Mouse (Mus musculus) hindbrain, embryonic 16.5 days (tissue): ENCODE data around the gene Podn. TPM values are rescaled to one million over a fixed set of nuclear protein-coding genes. Genes with fewer than 3 reads are reported as not detected.
A peak's percentile ranks its signal among the peaks of the same experiment; 100 is the strongest.

Source experiments
- ATAC-seq: fragments of 200-750 bp; cut with Nextera tagmentation; 2 replicates; pipeline ENCODE4 v1.8.0; 2017; ENCODE audit warnings: moderate TSS enrichment, moderate library complexity
- H3K27ac ChIP-seq: fragments of 300-500 bp; sonication (generic); 2 replicates; pipeline ENCODE4 v1.5.1; 2014; ENCODE audit warnings: low read depth, mild to moderate bottlenecking, control low read depth, low read length, moderate library complexity
- H3K27me3 ChIP-seq: fragments of 300-500 bp; sonication (generic); replicated peaks from 2 replicates; pipeline ENCODE4 v1.6.1; 2014; ENCODE audit warnings: low read length; ENCODE audit not compliant: control insufficient read depth, insufficient read depth
- H3K36me3 ChIP-seq: fragments of 300-500 bp; sonication (generic); 2 replicates; pipeline ENCODE4 v1.6.1; 2014; ENCODE audit warnings: mild to moderate bottlenecking, low read length, moderate library complexity, mixed read lengths; ENCODE audit not compliant: control insufficient read depth, insufficient read depth
- H3K4me1 ChIP-seq: fragments of 300-500 bp; sonication (generic); 2 replicates; pipeline ENCODE4 v1.6.1; 2014; ENCODE audit warnings: low read depth, low read length; ENCODE audit not compliant: control insufficient read depth, insufficient read depth
- H3K4me2 ChIP-seq: fragments of 300-500 bp; sonication (generic); 2 replicates; pipeline ENCODE4 v1.6.1; 2014; ENCODE audit warnings: mild to moderate bottlenecking, low read length, control low read depth, moderate library complexity
- H3K4me3 ChIP-seq: fragments of 300-500 bp; sonication (generic); 2 replicates; pipeline ENCODE4 v1.5.1; 2014; ENCODE audit warnings: mild to moderate bottlenecking, low read length, control low read depth, moderate library complexity
- H3K9ac ChIP-seq: fragments of 300-500 bp; sonication (generic); 2 replicates; pipeline ENCODE4 v1.6.1; 2014; ENCODE audit warnings: low read depth, mild to moderate bottlenecking, control low read depth, low read length, moderate library complexity
- H3K9me3 ChIP-seq: fragments of 300-500 bp; sonication (generic); 2 replicates; pipeline ENCODE4 v1.6.1; 2014; ENCODE audit warnings: mild to moderate bottlenecking, low read length, moderate library complexity; ENCODE audit not compliant: control insufficient read depth
- WGBS: fragments of 180-500 bp; shearing (Covaris S2); extraction: QIAGEN DNeasy Blood & Tissue Kit; methylation state at CpG from one replicate; pipeline ENCODE4 v1.1.7; 2014; 5-methylcytosine and 5-hydroxymethylcytosine counted together
- polyA plus RNA-seq: library from polyadenylated mRNA; unstranded; fragments of >200 nt; fragmentation: Nextera tagmentation; extraction: Ambion mirVana; gene quantifications from 2 replicates; pipeline ENCODE4 v1.2.1, GENCODE M21; 2015

Podn gene
- polyA plus RNA-seq, 1 experiment from 2014 or later = 0.29 TPM

GRCm38 (mm10) chr4:108059601-108060379 is 36.5 kb downstream of the Podn start:
- Histone ChIP-seq H3K9me3 (no peaks in the 10 kb centered on the region), H3K4me3 (no peak overlapping the region), H3K27me3 (no peaks in the 10 kb centered on the region), H3K9ac (no peak overlapping the region), H3K27ac (no peak overlapping the region), H3K4me2 (peak overlapping the region; percentile 10; the same call in 1 of the 2 replicates), H3K36me3 (peaks cover 11% of the 10 kb centered on the region), H3K4me1 (no peaks in the 10 kb centered on the region)
- peak; percentile 37 for ATAC-seq
- WGBS = 51% methylated on average over 19 of the region's 19 CpGs

GRCm38 (mm10) chr4:108058166-108058565 is 38.1 kb downstream of the Podn start:
- no peak overlapping the region for H3K4me2 ChIP-seq
- no peaks in the 10 kb centered on the region for H3K27me3 ChIP-seq
- 84% methylated on average over 10 of the region's 10 CpGs for WGBS
- H3K4me1 ChIP-seq = no peaks in the 10 kb centered on the region
- peaks cover 11% of the 10 kb centered on the region for H3K36me3 ChIP-seq
- H3K27ac ChIP-seq = no peak overlapping the region
- ATAC-seq = no peak
- H3K9me3 ChIP-seq = no peaks in the 10 kb centered on the region
- no peak overlapping the region for H3K9ac ChIP-seq
- no peak overlapping the region for H3K4me3 ChIP-seq

- WGBS = 93% methylated on average over 2 of the region's 2 CpGs
- Histone ChIP-seq H3K9ac (no peak overlapping the region), H3K9me3 (no peaks in the 10 kb centered on the region), H3K4me1 (no peaks in the 10 kb centered on the region), H3K4me3 (no peak overlapping the region), H3K27me3 (no peaks in the 10 kb centered on the region), H3K36me3 (peaks cover 10% of the 10 kb centered on the region), H3K27ac (no peak overlapping the region), H3K4me2 (no peak overlapping the region)
- ATAC-seq = no peak
These were observed 39.0 kb downstream of the Podn start for GRCm38 (mm10) chr4:108057247-108057646.

- no peak overlapping the region for H3K27ac ChIP-seq
- H3K4me1 ChIP-seq = no peaks in the 10 kb centered on the region
- no peaks in the 10 kb centered on the region for H3K9me3 ChIP-seq
- H3K4me3 ChIP-seq = no peak overlapping the region
- peaks cover 9% of the 10 kb centered on the region; the same call in 1 of the 2 replicates for H3K36me3 ChIP-seq
- ATAC-seq = no peak
- H3K27me3 ChIP-seq = no peaks in the 10 kb centered on the region
- H3K9ac ChIP-seq = no peak overlapping the region
- WGBS = 93% methylated on average over 10 of the region's 10 CpGs
- no peak overlapping the region for H3K4me2 ChIP-seq
These were observed 40.4 kb downstream of the Podn start for GRCm38 (mm10) chr4:108055873-108056272.

- H3K27ac ChIP-seq = no peak overlapping the region
- H3K4me2 ChIP-seq = no peak overlapping the region
- H3K27me3 ChIP-seq = no peaks in the 10 kb centered on the region
- H3K36me3 ChIP-seq = peaks cover 14% of the 10 kb centered on the region; the same call in 1 of the 2 replicates
- no peak overlapping the region for H3K9ac ChIP-seq
- no peak overlapping the region for H3K4me3 ChIP-seq
- ATAC-seq = no peak
- H3K9me3 ChIP-seq = no peaks in the 10 kb centered on the region
- no peaks in the 10 kb centered on the region for H3K4me1 ChIP-seq
- 91% methylated on average over 8 of the region's 8 CpGs for WGBS
These were observed 43.6 kb downstream of the Podn start for GRCm38 (mm10) chr4:108052673-108053072.

- no peaks in the 10 kb centered on the region for H3K27me3 ChIP-seq
- H3K4me1 ChIP-seq = no peaks in the 10 kb centered on the region
- 64% methylated on average over 10 of the region's 10 CpGs for WGBS
- no peaks in the 10 kb centered on the region for H3K9me3 ChIP-seq
- no peak overlapping the region for H3K4me3 ChIP-seq
- peaks cover 18% of the 10 kb centered on the region for H3K36me3 ChIP-seq
- ATAC-seq = peak; percentile 78
- no peak overlapping the region for H3K4me2 ChIP-seq
- H3K9ac ChIP-seq = no peak overlapping the region
- H3K27ac ChIP-seq = no peak overlapping the region; the same call in 1 of the 2 replicates
These were observed 44.5 kb downstream of the Podn start for GRCm38 (mm10) chr4:108051687-108052274.

- Histone ChIP-seq H3K9me3 (no peaks in the 10 kb centered on the region), H3K9ac (no peak overlapping the region), H3K36me3 (peaks cover 15% of the 10 kb centered on the region), H3K4me3 (no peak overlapping the region), H3K4me1 (no peaks in the 10 kb centered on the region), H3K27ac (no peak overlapping the region), H3K27me3 (no peaks in the 10 kb centered on the region), H3K4me2 (no peak overlapping the region)
- 83% methylated on average over 8 of the region's 8 CpGs for WGBS
- ATAC-seq = peak; percentile 42; the same call in 1 of the 2 replicates
These were observed 50.1 kb downstream of the Podn start for GRCm38 (mm10) chr4:108046136-108046535.

- Histone ChIP-seq H3K27ac (no peak overlapping the region), H3K9me3 (no peaks in the 10 kb centered on the region), H3K36me3 (peaks cover 15% of the 10 kb centered on the region), H3K4me2 (no peak overlapping the region), H3K9ac (no peak overlapping the region), H3K27me3 (no peaks in the 10 kb centered on the region), H3K4me3 (no peak overlapping the region), H3K4me1 (no peaks in the 10 kb centered on the region)
- WGBS = 71% methylated on average over 19 of the region's 19 CpGs
- no peak for ATAC-seq
These were observed 50.8 kb downstream of the Podn start for GRCm38 (mm10) chr4:108045136-108046107.
